Mouse (Mus musculus): ENCODE data around the gene Olfr736. TPM values are rescaled to one million over a fixed set of nuclear protein-coding genes. Genes with fewer than 3 reads are reported as not detected.

The Olfr736 gene
- not detected in 2 replicates for polyA plus RNA-seq (2011; ENCODE audit: insufficient read depth, insufficient read length, low replicate concordance, missing spikeins)

- 82% methylated on average over 2 of the region's 2 CpGs for WGBS
- Histone ChIP-seq H3K27ac (ENCODE audit: control insufficient read depth, insufficient read depth, low read depth, low read length, poor library complexity) (no peak within 1 kb of the TSS), H3K4me1 (ENCODE audit: control insufficient read depth, insufficient read depth, low read length) (no peaks in the 10 kb centered on the region; the same call in 1 of the 2 replicates), H3K4me3 (replicated peaks; ENCODE audit: control insufficient read depth, low read depth, low read length) (no peak within 1 kb of the TSS)
- TF ChIP-seq POLR2A (IDR thresholded peaks at IDR 0.05; ENCODE audit: borderline replicate concordance, control insufficient read depth, low read depth, low read length) (no peak), CTCF (IDR thresholded peaks at IDR 0.05; ENCODE audit: control insufficient read depth, insufficient read depth, low read length) (no peak)
These were observed at the start of gene Olfr736 for GRCm38 (mm10) chr14:50380863-50381262. Gene Olfr736, plus strand, starts transcription at chr14:50381163.

- no peak within 1 kb of the TSS for H3K27ac ChIP-seq (ENCODE audit: control insufficient read depth, insufficient read depth, low read depth, low read length, poor library complexity)
- WGBS = 69% methylated on average over 2 of the region's 2 CpGs
- TF ChIP-seq POLR2A (IDR thresholded peaks at IDR 0.05; ENCODE audit: borderline replicate concordance, control insufficient read depth, low read depth, low read length) (no peak), CTCF (IDR thresholded peaks at IDR 0.05; ENCODE audit: control insufficient read depth, insufficient read depth, low read length) (no peak)
These were observed 32.2 kb upstream of the Olfr736 start, which contains the start of gene Olfr735 for GRCm38 (mm10) chr14:50348796-50349195. Gene Olfr735, minus strand, starts transcription at chr14:50348872.

GRCm38 (mm10) chr14:50352438-50352837 lies 28.5 kb upstream of the Olfr736 start:
- WGBS = 21% methylated on average over 3 of the region's 3 CpGs
- no peak overlapping the region for H3K27ac ChIP-seq (ENCODE audit: control insufficient read depth, insufficient read depth, low read depth, low read length, poor library complexity)
- no peak overlapping the region for H3K4me3 ChIP-seq (replicated peaks; ENCODE audit: control insufficient read depth, low read depth, low read length)
- TF ChIP-seq CTCF (IDR thresholded peaks at IDR 0.05; ENCODE audit: control insufficient read depth, insufficient read depth, low read length) (peak; percentile 40; the same call in 1 of the 2 replicates), POLR2A (IDR thresholded peaks at IDR 0.05; ENCODE audit: borderline replicate concordance, control insufficient read depth, low read depth, low read length) (no peak)
- peaks cover 1% of the 10 kb centered on the region for H3K4me1 ChIP-seq (ENCODE audit: control insufficient read depth, insufficient read depth, low read length)

More at GRCm38 (mm10) chr14:50348796-50349195, 32.2 kb upstream of the Olfr736 start, which contains the start of gene Olfr735:
- Histone ChIP-seq H3K4me3 (replicated peaks; ENCODE audit: control insufficient read depth, low read depth, low read length) (no peak within 1 kb of the TSS), H3K4me1 (ENCODE audit: control insufficient read depth, insufficient read depth, low read length) (no peaks in the 10 kb centered on the region)

DNA sequence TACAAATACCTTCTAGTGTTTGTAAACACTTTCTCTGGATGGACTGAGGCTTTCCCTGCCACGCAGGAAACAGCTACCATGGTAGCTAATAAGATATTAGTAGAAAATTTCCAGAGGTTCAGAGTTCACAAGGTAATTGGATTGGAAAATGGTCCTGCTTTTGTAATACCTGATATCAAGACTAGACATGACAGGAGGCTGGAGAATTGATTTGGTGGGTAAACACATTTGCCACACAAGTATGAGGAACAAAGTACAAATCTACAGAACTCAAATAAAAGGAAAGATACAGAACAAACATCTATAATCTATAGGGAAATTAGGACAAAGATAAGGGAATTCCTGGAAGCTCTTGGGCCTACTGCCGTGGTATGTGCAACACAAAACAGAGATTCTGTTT lies 24.2 kb upstream of the Olfr736 start:
- 78% methylated on average over 2 of the region's 2 CpGs for WGBS
- TF ChIP-seq CTCF (IDR thresholded peaks at IDR 0.05; ENCODE audit: control insufficient read depth, insufficient read depth, low read length) (no peak), POLR2A (IDR thresholded peaks at IDR 0.05; ENCODE audit: borderline replicate concordance, control insufficient read depth, low read depth, low read length) (no peak)
- Histone ChIP-seq H3K27ac (ENCODE audit: control insufficient read depth, insufficient read depth, low read depth, low read length, poor library complexity) (no peak overlapping the region), H3K4me1 (ENCODE audit: control insufficient read depth, insufficient read depth, low read length) (peaks cover 1% of the 10 kb centered on the region), H3K4me3 (replicated peaks; ENCODE audit: control insufficient read depth, low read depth, low read length) (no peak overlapping the region)

GRCm38 (mm10) chr14:50357593-50357992 lies 23.4 kb upstream of the Olfr736 start, which contains the start of gene Tlr11:
Gene Tlr11, plus strand, starts transcription at chr14:50357914.
- 23% methylated on average over 2 of the region's 2 CpGs for WGBS
- Histone ChIP-seq H3K27ac (ENCODE audit: control insufficient read depth, insufficient read depth, low read depth, low read length, poor library complexity) (no peak within 1 kb of the TSS), H3K4me3 (replicated peaks; ENCODE audit: control insufficient read depth, low read depth, low read length) (no peak within 1 kb of the TSS), H3K4me1 (ENCODE audit: control insufficient read depth, insufficient read depth, low read length) (peaks cover 1% of the 10 kb centered on the region)
- TF ChIP-seq POLR2A (IDR thresholded peaks at IDR 0.05; ENCODE audit: borderline replicate concordance, control insufficient read depth, low read depth, low read length) = no peak
- no peak for TF ChIP-seq CTCF (IDR thresholded peaks at IDR 0.05; ENCODE audit: control insufficient read depth, insufficient read depth, low read length)

DNA sequence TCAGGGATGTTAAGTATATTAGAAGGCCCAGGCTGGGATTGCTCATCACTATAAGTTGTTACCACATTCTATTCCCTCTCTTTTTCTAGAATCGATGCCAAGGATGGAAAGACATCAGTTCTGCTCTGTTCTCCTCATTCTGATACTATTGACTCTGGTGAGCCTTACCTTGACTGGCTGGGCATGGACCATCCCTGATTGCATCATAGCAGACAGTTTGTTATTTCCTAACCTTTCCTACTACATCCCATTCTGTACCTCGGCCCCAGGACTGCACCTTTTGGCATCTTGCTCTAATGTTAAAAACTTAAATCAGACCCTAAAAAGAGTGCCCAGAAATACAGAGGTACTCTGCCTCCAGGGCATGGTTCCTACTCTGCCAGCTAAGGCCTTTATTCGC lies 20.5 kb upstream of the Olfr736 start:
- H3K4me3 ChIP-seq (replicated peaks; ENCODE audit: control insufficient read depth, low read depth, low read length) = no peak overlapping the region
- TF ChIP-seq POLR2A (IDR thresholded peaks at IDR 0.05; ENCODE audit: borderline replicate concordance, control insufficient read depth, low read depth, low read length) (no peak), CTCF (IDR thresholded peaks at IDR 0.05; ENCODE audit: control insufficient read depth, insufficient read depth, low read length) (no peak)
- WGBS = 64% methylated on average over 3 of the region's 3 CpGs
- H3K27ac ChIP-seq (ENCODE audit: control insufficient read depth, insufficient read depth, low read depth, low read length, poor library complexity) = no peak overlapping the region
- peaks cover 1% of the 10 kb centered on the region for H3K4me1 ChIP-seq (ENCODE audit: control insufficient read depth, insufficient read depth, low read length)

DNA sequence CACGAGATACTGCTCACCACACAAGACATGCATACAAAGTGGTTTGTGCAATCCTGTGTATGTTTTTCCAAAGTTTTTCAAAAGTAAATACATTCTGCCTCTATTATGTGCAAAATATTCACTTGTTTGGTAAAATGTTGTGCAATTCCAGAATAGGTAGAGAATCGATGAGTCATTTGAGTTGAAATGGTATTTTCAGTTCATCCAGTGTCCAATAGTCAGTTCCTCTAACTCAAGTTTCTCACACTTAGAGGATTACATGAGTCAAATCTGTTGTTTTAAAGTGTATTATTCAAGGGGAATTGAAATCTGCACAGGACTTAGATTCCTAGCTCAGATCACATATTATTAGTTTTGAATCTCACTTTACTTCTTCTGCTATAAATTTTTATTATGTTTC lies 17.4 kb upstream of the Olfr736 start:
- H3K27ac ChIP-seq (ENCODE audit: control insufficient read depth, insufficient read depth, low read depth, low read length, poor library complexity) = no peak overlapping the region
- no peak for TF ChIP-seq CTCF (IDR thresholded peaks at IDR 0.05; ENCODE audit: control insufficient read depth, insufficient read depth, low read length)
- H3K4me3 ChIP-seq (replicated peaks; ENCODE audit: control insufficient read depth, low read depth, low read length) = no peak overlapping the region
- WGBS = 65% methylated on average over 2 of the region's 2 CpGs
- no peaks in the 10 kb centered on the region for H3K4me1 ChIP-seq (ENCODE audit: control insufficient read depth, insufficient read depth, low read length)

- no peak within 1 kb of the TSS for H3K27ac ChIP-seq (ENCODE audit: control insufficient read depth, insufficient read depth, low read depth, low read length, poor library complexity)
- H3K4me1 ChIP-seq (ENCODE audit: control insufficient read depth, insufficient read depth, low read length) = no peaks in the 10 kb centered on the region
- no peak within 1 kb of the TSS for H3K4me3 ChIP-seq (replicated peaks; ENCODE audit: control insufficient read depth, low read depth, low read length)
- WGBS = 71% methylated on average over 1 of the region's 1 CpGs
- TF ChIP-seq POLR2A (IDR thresholded peaks at IDR 0.05; ENCODE audit: borderline replicate concordance, control insufficient read depth, low read depth, low read length) (no peak), CTCF (IDR thresholded peaks at IDR 0.05; ENCODE audit: control insufficient read depth, insufficient read depth, low read length) (no peak)
These were observed 26.3 kb downstream of the Olfr736 start, which contains the start of gene Olfr738 for GRCm38 (mm10) chr14:50407268-50407667. Gene Olfr738, plus strand, starts transcription at chr14:50407568.

- H3K27ac ChIP-seq (ENCODE audit: control insufficient read depth, insufficient read depth, low read depth, low read length, poor library complexity) = no peak within 1 kb of the TSS
These were observed 37.4 kb downstream of the Olfr736 start, which contains the start of gene Olfr739 for GRCm38 (mm10) chr14:50418326-50418725. Gene Olfr739, plus strand, starts transcription at chr14:50418626.

More at GRCm38 (mm10) chr14:50418326-50418725, 37.4 kb downstream of the Olfr736 start, which contains the start of gene Olfr739:
- TF ChIP-seq POLR2A (IDR thresholded peaks at IDR 0.05; ENCODE audit: borderline replicate concordance, control insufficient read depth, low read depth, low read length) (no peak), CTCF (IDR thresholded peaks at IDR 0.05; ENCODE audit: control insufficient read depth, insufficient read depth, low read length) (no peak)
- Histone ChIP-seq H3K4me3 (replicated peaks; ENCODE audit: control insufficient read depth, low read depth, low read length) (no peak within 1 kb of the TSS), H3K4me1 (ENCODE audit: control insufficient read depth, insufficient read depth, low read length) (no peaks in the 10 kb centered on the region)
- 61% methylated on average over 2 of the region's 2 CpGs for WGBS

Other genes with a start within 250 kb of the Olfr736 start
- gene Olfr728, start 238.5 kb upstream of the Olfr736 start, polyA plus RNA-seq (2011; ENCODE audit: insufficient read depth, insufficient read length, low replicate concordance, missing spikeins) = not detected in 2 replicates
- gene Olfr729, start 228.3 kb upstream of the Olfr736 start, polyA plus RNA-seq (2011; ENCODE audit: insufficient read depth, insufficient read length, low replicate concordance, missing spikeins) = 0.45 TPM in 1 of 2 replicates, not detected in the other
- not detected in 2 replicates for gene Olfr730, start 193.0 kb upstream of the Olfr736 start, polyA plus RNA-seq (2011; ENCODE audit: insufficient read depth, insufficient read length, low replicate concordance, missing spikeins)
- gene Olfr731, start 139.3 kb upstream of the Olfr736 start, polyA plus RNA-seq (2011; ENCODE audit: insufficient read depth, insufficient read length, low replicate concordance, missing spikeins) = not detected in 2 replicates
- not detected in 2 replicates for gene Olfr732, start 97.0 kb upstream of the Olfr736 start, polyA plus RNA-seq (2011; ENCODE audit: insufficient read depth, insufficient read length, low replicate concordance, missing spikeins)
- gene Olfr733, start 79.6 kb upstream of the Olfr736 start, polyA plus RNA-seq (2011; ENCODE audit: insufficient read depth, insufficient read length, low replicate concordance, missing spikeins) = not detected in 2 replicates
- gene Olfr734, start 54.4 kb upstream of the Olfr736 start, polyA plus RNA-seq (2011; ENCODE audit: insufficient read depth, insufficient read length, low replicate concordance, missing spikeins) = not detected in 2 replicates
- gene Olfr735, start 32.3 kb upstream of the Olfr736 start, polyA plus RNA-seq (2011; ENCODE audit: insufficient read depth, insufficient read length, low replicate concordance, missing spikeins) = not detected in 2 replicates
- gene Tlr11, start 23.2 kb upstream of the Olfr736 start, polyA plus RNA-seq (2011; ENCODE audit: insufficient read depth, insufficient read length, low replicate concordance, missing spikeins) = not detected in 2 replicates
- gene Olfr738, start 26.4 kb downstream of the Olfr736 start, polyA plus RNA-seq (2011; ENCODE audit: insufficient read depth, insufficient read length, low replicate concordance, missing spikeins) = not detected in 2 replicates
- not detected in 2 replicates for gene Olfr739, start 37.5 kb downstream of the Olfr736 start, polyA plus RNA-seq (2011; ENCODE audit: insufficient read depth, insufficient read length, low replicate concordance, missing spikeins)
- not detected in 2 replicates for gene Olfr740, start 64.4 kb downstream of the Olfr736 start, polyA plus RNA-seq (2011; ENCODE audit: insufficient read depth, insufficient read length, low replicate concordance, missing spikeins)
- not detected in 2 replicates for gene Olfr741, start 91.6 kb downstream of the Olfr736 start, polyA plus RNA-seq (2011; ENCODE audit: insufficient read depth, insufficient read length, low replicate concordance, missing spikeins)
- gene Olfr742, start 122.4 kb downstream of the Olfr736 start, polyA plus RNA-seq (2011; ENCODE audit: insufficient read depth, insufficient read length, low replicate concordance, missing spikeins) = not detected in 2 replicates
- not detected in 2 replicates for gene Olfr743, start 140.7 kb downstream of the Olfr736 start, polyA plus RNA-seq (2011; ENCODE audit: insufficient read depth, insufficient read length, low replicate concordance, missing spikeins)
- not detected in 2 replicates for gene Olfr744, start 233.7 kb downstream of the Olfr736 start, polyA plus RNA-seq (2011; ENCODE audit: insufficient read depth, insufficient read length, low replicate concordance, missing spikeins)